Mouse (Mus musculus): ENCODE measurements around the gene Arf6. TPM values are rescaled to one million over a fixed set of nuclear protein-coding genes. Genes with fewer than 3 reads are reported as not detected.

The Arf6 gene
- total RNA-seq, 2 experiments from 2014 or later = 90.6 to 145 TPM

GRCm38 (mm10) chr12:69411936-69412335 is 40.0 kb downstream of the Arf6 start:
- 0 out of 2 replicates have a peak, but pooled peaks have one; percentile 11 for ATAC-seq (replicated peaks; ENCODE audit: poor library complexity)

GRCm38 (mm10) chr12:69413303-69413702 is 41.4 kb downstream of the Arf6 start:
- no peak; the same call in 1 of the 2 replicates for ATAC-seq (replicated peaks; ENCODE audit: poor library complexity)

- no peak for ATAC-seq (replicated peaks; ENCODE audit: poor library complexity)
Observed at GRCm38 (mm10) chr12:69414826-69415572, 43.0 kb downstream of the Arf6 start.

GRCm38 (mm10) chr12:69416793-69417192 is 44.8 kb downstream of the Arf6 start:
- no peak for ATAC-seq (replicated peaks; ENCODE audit: poor library complexity)

GRCm38 (mm10) chr12:69417701-69418291 is 45.8 kb downstream of the Arf6 start:
- no peak for ATAC-seq (replicated peaks; ENCODE audit: poor library complexity)

GRCm38 (mm10) chr12:69418606-69419005 is 46.7 kb downstream of the Arf6 start:
- no peak for ATAC-seq (replicated peaks; ENCODE audit: poor library complexity)

- ATAC-seq (replicated peaks; ENCODE audit: poor library complexity) = no peak
Observed at GRCm38 (mm10) chr12:69419017-69419605, 47.2 kb downstream of the Arf6 start.

GRCm38 (mm10) chr12:69419606-69420005 is 47.7 kb downstream of the Arf6 start:
- ATAC-seq (replicated peaks; ENCODE audit: poor library complexity) = 0 out of 2 replicates have a peak, but pooled peaks have one; percentile 12

GRCm38 (mm10) chr12:69420716-69421115 is 48.8 kb downstream of the Arf6 start:
- no peak for ATAC-seq (replicated peaks; ENCODE audit: poor library complexity)

- peak; percentile 90 for ATAC-seq (replicated peaks; ENCODE audit: poor library complexity)
Observed at GRCm38 (mm10) chr12:69422827-69423537, 51.0 kb downstream of the Arf6 start.

Other genes starting within 250 kb of the Arf6 start
- gene Rps29, start 213.0 kb upstream of the Arf6 start, total RNA-seq (2015) = 2,352 and 2,382 TPM in 2 replicates
- gene Rps29, start 213.0 kb upstream of the Arf6 start, total RNA-seq (2017) = 2,189 and 3,108 TPM in 2 replicates
- gene Lrr1, start 203.3 kb upstream of the Arf6 start, total RNA-seq (2015) = 32.3 and 40.5 TPM in 2 replicates
- 11.6 and 17.9 TPM in 2 replicates for gene Lrr1, start 203.3 kb upstream of the Arf6 start, total RNA-seq (2017)
- gene Rpl36al, start 188.1 kb upstream of the Arf6 start, total RNA-seq (2015) = 1,035 and 1,112 TPM in 2 replicates
- gene Rpl36al, start 188.1 kb upstream of the Arf6 start, total RNA-seq (2017) = 1,330 and 1,393 TPM in 2 replicates
- 145 TPM in 2 replicates for gene Mgat2, start 188.0 kb upstream of the Arf6 start, total RNA-seq (2015)
- 149 and 155 TPM in 2 replicates for gene Mgat2, start 188.0 kb upstream of the Arf6 start, total RNA-seq (2017)
- gene Gm49383, start 175.0 kb upstream of the Arf6 start, total RNA-seq (2015) = 4.9 and 6.8 TPM in 2 replicates
- gene Gm49383, start 175.0 kb upstream of the Arf6 start, total RNA-seq (2017) = 31.7 and 39.3 TPM in 2 replicates
- gene Dnaaf2, start 173.7 kb upstream of the Arf6 start, total RNA-seq (2015) = 6.0 and 6.3 TPM in 2 replicates
- 5.3 and 7.5 TPM in 2 replicates for gene Dnaaf2, start 173.7 kb upstream of the Arf6 start, total RNA-seq (2017)
- 22.3 and 24.8 TPM in 2 replicates for gene Gm49384, start 167.9 kb upstream of the Arf6 start, total RNA-seq (2015)
- 22.0 and 22.4 TPM in 2 replicates for gene Gm49384, start 167.9 kb upstream of the Arf6 start, total RNA-seq (2017)
- gene Pole2, start 144.0 kb upstream of the Arf6 start, total RNA-seq (2015) = 65.0 and 70.8 TPM in 2 replicates
- gene Pole2, start 144.0 kb upstream of the Arf6 start, total RNA-seq (2017) = 50.8 and 69.6 TPM in 2 replicates
- 3.6 and 4.0 TPM in 2 replicates for gene Klhdc1, start 131.0 kb upstream of the Arf6 start, total RNA-seq (2015)
- 4.4 and 10.1 TPM in 2 replicates for gene Klhdc1, start 131.0 kb upstream of the Arf6 start, total RNA-seq (2017)
- 61.9 and 66.9 TPM in 2 replicates for gene Klhdc2, start 75.5 kb upstream of the Arf6 start, total RNA-seq (2015)
- gene Klhdc2, start 75.5 kb upstream of the Arf6 start, total RNA-seq (2017) = 55.0 and 64.9 TPM in 2 replicates
- gene Nemf, start 15.0 kb upstream of the Arf6 start, total RNA-seq (2015) = 62.7 and 76.9 TPM in 2 replicates
- 80.0 and 130 TPM in 2 replicates for gene Nemf, start 15.0 kb upstream of the Arf6 start, total RNA-seq (2017)
- gene Gm9887, start 308 bp downstream of the Arf6 start, total RNA-seq (2015) = not detected in 2 replicates
- 1.5 TPM in 1 of 2 replicates, not detected in the other for gene Gm9887, start 308 bp downstream of the Arf6 start, total RNA-seq (2017)
- gene Vcpkmt, start 210.9 kb downstream of the Arf6 start, total RNA-seq (2015) = 15.0 and 15.3 TPM in 2 replicates
- gene Vcpkmt, start 210.9 kb downstream of the Arf6 start, total RNA-seq (2017) = 10.5 and 17.5 TPM in 2 replicates